Mouse (Mus musculus): ENCODE measurements around the gene Cryzl2.

DNA sequence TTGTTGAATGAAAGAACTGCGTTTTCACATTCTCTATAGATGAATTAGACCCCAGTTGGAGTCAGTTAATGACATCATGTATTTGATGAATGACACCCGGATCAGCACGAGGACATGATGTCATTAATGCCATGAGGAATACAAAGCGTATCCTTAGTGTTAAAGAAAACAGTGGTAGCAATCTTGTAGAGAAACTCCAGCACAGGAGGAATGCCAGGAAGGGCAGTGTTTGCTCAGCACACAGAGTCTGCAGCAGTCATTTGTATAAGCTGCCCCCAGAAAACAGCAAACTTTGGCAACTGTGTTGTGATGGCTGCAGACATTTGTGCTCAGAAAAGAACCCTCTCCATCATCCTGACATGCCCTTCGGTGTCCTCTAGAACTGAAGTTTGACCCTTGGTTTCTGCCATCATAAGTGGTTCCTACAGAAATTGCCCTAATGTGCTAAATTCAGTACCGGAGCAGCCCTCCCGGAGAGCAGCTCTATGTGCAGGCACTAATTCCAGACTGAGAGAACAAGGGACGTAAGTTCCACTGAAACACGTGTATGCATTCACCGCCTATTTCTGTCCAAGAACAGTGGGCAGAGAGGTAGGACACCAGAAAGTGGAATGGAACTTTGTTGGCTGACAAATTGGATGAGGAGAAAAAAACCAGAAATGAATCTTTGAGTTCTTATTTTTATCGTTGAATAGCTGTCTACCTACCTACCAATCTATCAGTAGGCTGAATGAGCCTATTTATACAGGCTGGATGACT lies 54.5 kb downstream of the Cryzl2 start:
- TF ChIP-seq POLR2A (IDR thresholded peaks at IDR 0.05; ENCODE audit: low read depth, low read length) (no peak), CTCF (conservative IDR thresholded peaks at IDR 0.05; ENCODE audit: insufficient read depth, insufficient read length, low read depth, low read length) (no peak)

Data from kidney, adult 2 months (tissue).